14 mouse cellular contexts compared by ENCODE assay signal in genomic region chr6:100720882-100721721, GRCm38 (mm10). TPM values are rescaled to one million over a fixed set of nuclear protein-coding genes. Genes with fewer than 3 reads are reported as not detected.
DNase-seq lines count a peak whose midpoint lies in the region; ATAC-seq and TF ChIP-seq lines count a peak whose summit lies in the region.
"Had no signal": no experiment of that assay in that cellular context is flagged by ENCODE, and none has a peak within 500 bp of the region (broad histone marks: within the 10 kb centered on the region; RNA-seq: fewer than 3 reads in every experiment).

No protein-coding gene starts in this region.

- 32% methylated on average over 17 of the region's 17 CpGs for WGBS in kidney, postnatal 0 days
- WGBS in forebrain, embryonic 16.5 days = 25% methylated on average over 17 of the region's 17 CpGs
- 32% methylated on average over 17 of the region's 17 CpGs for WGBS in stomach, postnatal 0 days

- no peak for DNase-seq in frontal cortex, postnatal 25 days (ENCODE audit: low spot score in 2 of 2)
- DNase-seq in kidney, postnatal 0 days (ENCODE audit: low spot score) = peak; percentile 74
- no peak for DNase-seq in kidney, adult 9 months
- peak; percentile 18 for DNase-seq in G1E (ENCODE audit: low spot score)
- no peak for DNase-seq in stomach, postnatal 0 days (ENCODE audit: low spot score)
- no peak for DNase-seq in urinary bladder, postnatal 25 days (ENCODE audit: low spot score)
- DNase-seq: cerebellum, postnatal 25 days; gastrocnemius, adult 2 months; layer of hippocampus, postnatal 36 days; thymus, adult 18-20 months had no signal

- peak; percentile 86 for ATAC-seq in frontal cortex, adult (ENCODE audit: low TSS enrichment)
- ATAC-seq in kidney, postnatal 0 days (replicated peaks; ENCODE audit: low FRiP score, low read depth) = no peak; the same call in 1 of the 2 replicates
- peak; percentile 91 for ATAC-seq in G1E (ENCODE audit: extremely low read depth, insufficient number of reproducible peaks, low FRiP score, poor library complexity, severe bottlenecking)
- peak; percentile 61; the same call in 1 of the 2 replicates for ATAC-seq in forebrain, embryonic 16.5 days
- no peak for ATAC-seq in stomach, postnatal 0 days (ENCODE audit: low FRiP score, low TSS enrichment)
- ATAC-seq: intestine, embryonic 16.5 days; Patski had no signal

- no peaks in the 10 kb centered on the region for H3K36me3 ChIP-seq in kidney, postnatal 0 days (ENCODE audit: insufficient read depth, low read length)
- H3K36me3 ChIP-seq in G1E (replicated peaks) = no peaks in the 10 kb centered on the region
- no peaks in the 10 kb centered on the region for H3K36me3 ChIP-seq in forebrain, embryonic 16.5 days (ENCODE audit: control insufficient read depth, insufficient read depth)
- H3K36me3 ChIP-seq in stomach, postnatal 0 days (ENCODE audit: control insufficient read depth, insufficient read depth, low read length) = no peaks in the 10 kb centered on the region

- H3K4me2 ChIP-seq in kidney, postnatal 0 days (ENCODE audit: low read length) = no peak overlapping the region
- no peak overlapping the region for H3K4me2 ChIP-seq in forebrain, embryonic 16.5 days (ENCODE audit: low read length)
- no peak overlapping the region for H3K4me2 ChIP-seq in stomach, postnatal 0 days (replicated peaks; ENCODE audit: low read depth)

- no peak overlapping the region for H3K9ac ChIP-seq in kidney, postnatal 0 days (ENCODE audit: low read depth, low read length)
- no peak overlapping the region for H3K9ac ChIP-seq in forebrain, embryonic 16.5 days (replicated peaks; ENCODE audit: low read depth, low read length)
- no peak overlapping the region for H3K9ac ChIP-seq in stomach, postnatal 0 days (ENCODE audit: low read length)

- no peak for TF ChIP-seq EP300 in stomach, postnatal 0 days (optimal IDR thresholded peaks at IDR 0.05)

- H3K9me3 ChIP-seq in kidney, postnatal 0 days (replicated peaks; ENCODE audit: low read length) = no peaks in the 10 kb centered on the region
- no peaks in the 10 kb centered on the region; the same call in 1 of the 2 replicates for H3K9me3 ChIP-seq in G1E (replicated peaks)
- no peaks in the 10 kb centered on the region for H3K9me3 ChIP-seq in forebrain, embryonic 16.5 days (ENCODE audit: control insufficient read depth, low read length)
- no peaks in the 10 kb centered on the region for H3K9me3 ChIP-seq in stomach, postnatal 0 days (ENCODE audit: control insufficient read depth, low read length)

- H3K27me3 ChIP-seq in kidney, postnatal 0 days (ENCODE audit: insufficient read depth, low read length) = no peaks in the 10 kb centered on the region
- no peaks in the 10 kb centered on the region for H3K27me3 ChIP-seq in G1E (ENCODE audit: insufficient read depth, low read length)
- H3K27me3 ChIP-seq in forebrain, embryonic 16.5 days (replicated peaks; ENCODE audit: control insufficient read depth, insufficient read depth, low read length) = no peaks in the 10 kb centered on the region
- no peaks in the 10 kb centered on the region for H3K27me3 ChIP-seq in stomach, postnatal 0 days (ENCODE audit: control insufficient read depth, insufficient read depth, low read length)
- H3K27me3 ChIP-seq: Patski had no signal

- no peak overlapping the region for H3K4me3 ChIP-seq in kidney, postnatal 0 days (replicated peaks; ENCODE audit: low read depth, low read length)
- no peak overlapping the region for H3K4me3 ChIP-seq in G1E (ENCODE audit: low read depth, low read length)
- no peak overlapping the region for H3K4me3 ChIP-seq in forebrain, embryonic 16.5 days (replicated peaks; ENCODE audit: low read length)
- H3K4me3 ChIP-seq in stomach, postnatal 0 days (ENCODE audit: low read depth, low read length) = no peak overlapping the region
- H3K4me3 ChIP-seq: gastrocnemius, adult 2 months had no signal

- no peak overlapping the region for H3K27ac ChIP-seq in kidney, postnatal 0 days
- H3K27ac ChIP-seq in forebrain, embryonic 16.5 days (ENCODE audit: low read length) = no peak overlapping the region
- H3K27ac ChIP-seq in stomach, postnatal 0 days (replicated peaks) = no peak overlapping the region
- H3K27ac ChIP-seq: gastrocnemius, adult 2 months had no signal

- H3K4me1 ChIP-seq in kidney, postnatal 0 days (replicated peaks; ENCODE audit: insufficient read depth, low read length) = no peaks in the 10 kb centered on the region; the same call in 1 of the 2 replicates
- H3K4me1 ChIP-seq in G1E (ENCODE audit: insufficient read depth, low read depth, low read length) = peaks cover 20% of the 10 kb centered on the region
- peaks cover 6% of the 10 kb centered on the region for H3K4me1 ChIP-seq in forebrain, embryonic 16.5 days (replicated peaks; ENCODE audit: control insufficient read depth, insufficient read depth, low read length)
- no peaks in the 10 kb centered on the region for H3K4me1 ChIP-seq in stomach, postnatal 0 days (replicated peaks; ENCODE audit: control insufficient read depth, insufficient read depth)

- TF ChIP-seq CTCF in kidney, postnatal 0 days (IDR thresholded peaks at IDR 0.05; ENCODE audit: low read depth) = no peak
- TF ChIP-seq CTCF in G1E (IDR thresholded peaks at IDR 0.05; ENCODE audit: low read depth, low read length) = no peak
- no peak for TF ChIP-seq CTCF in stomach, postnatal 0 days (IDR thresholded peaks at IDR 0.05; ENCODE audit: low read depth)

RNA-seq across cellular contexts. Expression of gene Gxylt2, which starts 16.6 kb away (rescaled TPM):
- 7.9 and 9.9 TPM in 2 replicates for polyA plus RNA-seq in kidney, postnatal 0 days (2015; fragmentation: Nextera tagmentation; extraction: Ambion mirVana)
- total RNA-seq in G1E (2014; fragmentation: Nextera tagmentation) = not detected in 2 replicates
- under 0.01 and 0.22 TPM in 2 replicates for total RNA-seq in G1E (2017)
- not detected in 2 replicates for polyA plus RNA-seq in G1E (2012)
- polyA plus RNA-seq in forebrain, embryonic 16.5 days (2015; fragmentation: Nextera tagmentation; extraction: Ambion mirVana) = 0.60 and 1.0 TPM in 2 replicates
- polyA plus RNA-seq in stomach, postnatal 0 days (2015; fragmentation: Nextera tagmentation; extraction: Ambion mirVana) = 0.89 and 0.90 TPM in 2 replicates

RNA-seq across cellular contexts. Expression of gene Shq1, which starts 50.1 kb away (rescaled TPM):
- 11.8 and 12.8 TPM in 2 replicates for polyA plus RNA-seq in kidney, postnatal 0 days (2015; fragmentation: Nextera tagmentation; extraction: Ambion mirVana)
- total RNA-seq in G1E (2014; fragmentation: Nextera tagmentation) (9.8 and 12.5 TPM in 2 replicates), G1E (2017) (17.8 and 19.7 TPM in 2 replicates)
- 16.6 and 19.6 TPM in 2 replicates for polyA plus RNA-seq in G1E (2012)
- 13.3 and 14.3 TPM in 2 replicates for polyA plus RNA-seq in forebrain, embryonic 16.5 days (2015; fragmentation: Nextera tagmentation; extraction: Ambion mirVana)
- polyA plus RNA-seq in stomach, postnatal 0 days (2015; fragmentation: Nextera tagmentation; extraction: Ambion mirVana) = 7.1 and 7.7 TPM in 2 replicates

Comparison
In these comparisons a context has a peak if more than half of its experiments do, and no peak if none do; other contexts are left out.
1. DNase-seq: peak in kidney, postnatal 0 days (single experiment) and G1E (single experiment); none in frontal cortex, postnatal 25 days (0 of 2), kidney, adult 9 months (single experiment), stomach, postnatal 0 days (single experiment) and urinary bladder, postnatal 25 days (single experiment).
2. ATAC-seq: peak in frontal cortex, adult (single experiment), G1E (single experiment) and forebrain, embryonic 16.5 days (single experiment); none in kidney, postnatal 0 days (single experiment) and stomach, postnatal 0 days (single experiment).